Mouse (Mus musculus) mouse embryonic stem cell (cell line): ENCODE results near the gene Asphd1.

Source experiments
- in situ Hi-C, 2 experiments: fragments of 300-500 bp; cut with MboI; formaldehyde crosslinking; loops; 1 replicate in 1 of 2; 3 replicates in 1 of 2; pipeline ENCODE4 v1.14.3; 2019 to 2020; ENCODE audit warnings: low sequenced_read_pairs in 2 of 2, low pct_unique_long_range_greater_than_20kb in 1 of 2, mixed read lengths in 1 of 2; ENCODE audit not compliant: unreplicated experiment in 1 of 2

Gene Asphd1

GRCm38 (mm10) chr7:126949403-126949792 is at the start of gene Asphd1:
Gene Asphd1, minus strand, starts transcription at chr7:126949582.
- in situ Hi-C loops, result no loop called here

DNA sequence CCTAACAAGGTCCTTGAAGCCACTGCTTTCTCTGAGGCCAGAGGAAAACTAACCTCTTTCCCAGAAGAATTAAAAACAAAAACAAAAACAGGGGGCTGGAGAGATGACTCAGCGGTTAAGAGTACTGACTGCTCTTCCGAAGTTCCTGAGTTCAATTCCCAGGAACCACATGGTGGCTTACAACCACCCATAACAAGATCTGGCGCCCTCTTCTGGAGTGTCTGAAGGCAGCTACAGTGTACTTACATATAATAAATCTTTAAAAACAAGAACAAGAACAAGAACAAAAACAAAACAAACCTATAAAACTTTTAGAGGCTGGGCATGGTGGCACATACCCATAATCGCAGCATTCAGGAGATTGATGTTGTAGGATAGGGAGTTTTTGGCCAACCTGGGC is 47.1 kb upstream of the Asphd1 start:
- in situ Hi-C loops, result no loop called here

- in situ Hi-C loops, result no loop called here
These were observed 39.4 kb upstream of the Asphd1 start for GRCm38 (mm10) chr7:126988816-126989215.

DNA sequence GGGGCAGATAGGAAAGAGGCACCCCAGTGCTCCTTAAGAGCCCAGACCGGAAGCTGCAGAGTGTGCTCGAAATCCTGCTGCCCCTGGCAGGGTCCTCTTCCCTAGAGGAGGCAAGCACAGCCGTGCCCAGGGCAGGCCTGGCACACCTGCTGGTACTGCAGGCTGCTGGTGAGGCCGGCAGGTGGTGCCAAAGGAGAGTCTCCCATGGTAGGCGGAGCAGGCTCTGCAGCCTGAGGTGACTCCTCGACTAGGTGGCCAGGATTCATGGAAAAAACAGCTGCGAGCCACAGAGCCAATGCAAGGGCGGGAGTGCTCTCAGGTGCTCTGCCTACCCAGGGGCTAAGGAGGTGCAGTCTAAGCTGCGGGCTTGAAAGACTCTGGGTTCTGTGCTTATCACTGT is 36.9 kb upstream of the Asphd1 start:
- in situ Hi-C loops, result no loop called here

DNA sequence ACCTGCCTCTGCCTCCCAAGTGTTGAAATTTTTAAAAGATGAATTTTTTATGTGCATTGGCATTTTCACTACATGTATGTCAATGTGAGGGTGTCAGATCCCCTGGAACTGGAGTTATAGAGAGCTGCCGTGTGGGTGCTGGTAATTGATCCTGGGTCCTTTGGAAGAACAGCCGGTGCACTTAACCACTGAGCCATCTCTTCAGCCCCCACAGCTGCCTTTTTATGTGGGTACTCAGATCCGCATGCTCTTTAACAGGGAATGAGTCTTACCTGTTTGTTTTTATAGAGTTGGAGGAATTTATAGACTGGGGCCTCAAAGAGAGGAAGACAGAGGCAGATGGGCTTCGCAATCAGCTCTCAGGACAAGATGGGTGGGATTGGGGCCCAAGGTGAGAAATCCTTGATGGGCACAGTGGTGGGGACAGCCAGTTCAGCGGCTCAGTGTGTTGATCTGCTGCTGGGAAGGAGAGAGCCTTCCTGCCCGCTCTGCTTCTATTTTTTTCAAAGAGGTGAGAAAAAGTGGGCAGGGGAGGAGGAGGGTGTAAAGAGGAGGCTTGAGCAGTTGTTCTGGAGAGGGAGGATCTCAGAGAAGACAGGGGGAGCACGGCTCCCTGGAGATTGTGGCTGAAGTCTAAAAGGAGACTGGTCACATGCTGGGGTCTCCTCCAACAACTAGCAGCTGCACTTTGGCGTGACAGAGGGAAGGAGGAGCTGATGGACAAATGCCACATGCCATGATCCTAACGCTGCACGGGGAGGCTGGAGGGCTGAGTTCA is 35.5 kb upstream of the Asphd1 start:
- in situ Hi-C loops, result no loop called here

- in situ Hi-C loops, result no loop called here
These were observed 33.7 kb upstream of the Asphd1 start for GRCm38 (mm10) chr7:126983113-126983512.

DNA sequence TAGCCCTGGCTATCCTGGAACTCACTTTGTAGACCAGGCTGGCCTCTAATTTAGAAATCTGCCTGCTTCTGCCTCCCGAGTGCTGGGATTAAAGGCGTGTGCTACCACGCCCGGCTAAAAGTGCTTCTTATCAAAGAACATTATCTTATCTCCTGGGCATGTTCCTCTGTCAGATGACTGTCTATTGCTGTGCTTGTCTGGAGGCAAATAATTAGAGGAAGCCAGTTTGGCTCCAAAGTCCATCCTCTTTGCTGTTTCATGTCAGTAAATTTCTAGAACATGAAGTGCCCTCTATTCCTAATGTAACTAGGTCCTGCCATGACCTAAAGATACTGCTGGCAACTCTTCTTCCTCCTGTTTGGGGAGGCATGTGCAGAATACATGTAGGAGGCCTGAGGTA is 32.7 kb upstream of the Asphd1 start:
- in situ Hi-C loops, result no loop called here

DNA sequence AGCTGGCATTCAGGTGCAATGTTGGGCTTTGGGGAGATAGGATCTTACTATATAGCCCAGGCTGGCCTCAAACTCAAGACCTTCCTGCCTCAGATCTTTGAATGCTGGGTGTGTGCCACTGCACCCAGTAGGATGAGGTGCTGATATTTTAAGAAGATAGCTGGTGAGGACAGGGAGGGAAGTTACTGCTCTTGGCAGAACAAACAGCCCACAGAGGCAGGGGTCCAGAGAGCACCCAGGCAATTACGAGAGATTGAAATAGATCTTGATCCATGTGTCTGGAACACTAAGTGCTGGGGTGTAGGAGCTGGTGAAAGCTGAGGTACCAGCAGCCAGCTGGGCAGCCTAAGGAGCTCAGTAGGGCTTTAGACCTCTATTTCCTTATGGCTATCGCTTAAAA is 32.2 kb upstream of the Asphd1 start:
- in situ Hi-C loops, result no loop called here

DNA sequence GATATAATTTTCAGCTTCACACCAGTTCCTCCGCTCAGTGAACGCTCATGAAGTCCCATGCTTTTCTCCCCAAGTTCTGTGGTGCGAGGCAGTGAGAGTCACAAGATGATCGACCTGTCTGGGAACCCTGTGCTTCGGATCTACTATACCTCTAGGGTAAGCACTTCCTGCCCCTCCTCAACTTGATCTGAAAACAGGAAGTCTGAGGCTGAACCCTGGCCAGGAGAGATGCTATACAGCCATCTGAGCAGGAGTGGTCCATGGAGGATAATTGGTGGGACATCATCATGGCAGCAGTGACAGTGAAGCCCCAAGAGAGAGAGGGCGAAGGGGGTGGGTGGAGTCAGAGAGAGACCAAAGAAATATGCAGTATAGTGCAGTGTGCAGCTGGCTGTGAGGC is 29.5 kb upstream of the Asphd1 start:
- in situ Hi-C loops, result no loop called here

DNA sequence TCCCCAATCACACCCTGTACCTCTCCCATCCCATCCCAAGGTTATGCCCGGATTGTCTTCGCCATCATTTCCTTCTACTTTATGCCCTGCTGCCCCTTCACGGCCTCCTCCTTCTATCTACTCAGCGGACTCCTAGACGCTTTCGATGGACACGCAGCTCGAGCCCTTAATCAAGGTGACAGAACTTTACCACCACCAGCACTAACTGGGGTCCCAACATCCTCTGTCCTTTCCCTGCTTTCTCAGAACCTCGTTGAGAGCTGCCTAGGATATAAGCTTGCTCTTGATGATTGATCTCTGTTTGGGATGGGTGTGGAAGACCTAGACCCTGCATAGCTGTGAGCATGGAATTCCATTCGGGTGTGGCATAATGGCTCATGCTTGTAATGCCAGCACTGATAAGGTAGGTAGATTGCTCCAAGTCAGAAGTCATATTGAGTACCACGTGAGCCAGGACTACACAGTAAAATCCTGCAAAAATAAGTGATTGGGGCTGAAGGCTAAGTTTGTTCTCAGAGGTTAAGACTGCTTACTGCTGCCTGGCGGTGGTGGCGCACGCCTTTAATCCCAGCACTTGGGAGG is 27.6 kb upstream of the Asphd1 start:
- in situ Hi-C loops, result no loop called here

DNA sequence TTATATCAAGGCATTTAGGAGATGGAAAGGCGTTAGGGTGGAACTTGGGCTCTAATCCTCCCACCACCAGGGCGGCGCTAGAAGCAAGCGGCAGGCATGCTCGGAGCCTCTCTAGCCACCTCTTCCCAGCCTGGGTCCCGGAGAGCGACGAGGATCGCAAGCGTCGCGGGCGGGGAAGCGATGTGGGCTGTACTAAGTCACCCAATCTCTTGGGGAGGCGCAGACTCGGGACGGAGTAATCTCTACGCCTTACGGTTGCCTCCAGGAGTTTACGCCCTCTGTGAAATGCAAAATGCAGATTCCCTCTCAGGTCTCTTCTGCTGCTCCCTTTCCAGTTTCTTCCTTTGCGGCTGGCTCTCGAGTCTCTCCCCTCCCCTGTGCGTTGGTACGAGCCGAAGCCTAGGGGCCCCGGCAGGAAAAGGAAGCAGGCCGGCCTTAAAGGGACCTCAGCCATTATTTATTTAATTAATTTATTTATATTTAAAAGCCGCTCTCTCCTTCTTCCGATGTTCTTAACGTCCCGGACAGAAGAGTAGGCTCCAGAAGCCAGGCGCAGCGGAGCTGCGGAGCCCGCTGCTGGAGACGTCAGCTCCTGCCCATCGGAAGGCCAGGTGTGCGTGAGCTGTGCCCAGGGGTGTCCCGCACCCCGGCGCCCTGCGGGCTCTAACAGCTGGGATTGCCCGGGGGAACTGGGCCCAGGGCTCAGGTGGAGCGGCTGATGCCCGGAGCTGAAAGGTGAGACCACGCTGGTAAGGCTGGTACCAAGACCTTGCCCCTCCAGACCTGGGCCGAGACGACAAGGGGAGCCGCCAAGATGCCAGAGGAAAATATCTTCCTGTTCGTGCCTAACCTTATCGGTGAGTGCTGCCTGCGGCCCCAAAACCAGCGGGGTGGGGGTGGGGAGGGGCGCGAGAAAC is 26.8 kb upstream of the Asphd1 start, which contains the start of gene Cdiptos:
Gene Cdiptos (minus strand): TSS at position 149 of the 917 bp plus-strand sequence.
- in situ Hi-C loops, result no loop called here

GRCm38 (mm10) chr7:126975893-126975949 is 26.3 kb upstream of the Asphd1 start, which contains the start of gene Cdipt:
Gene Cdipt, plus strand, starts transcription at chr7:126975914.
- in situ Hi-C loops, result no loop called here

DNA sequence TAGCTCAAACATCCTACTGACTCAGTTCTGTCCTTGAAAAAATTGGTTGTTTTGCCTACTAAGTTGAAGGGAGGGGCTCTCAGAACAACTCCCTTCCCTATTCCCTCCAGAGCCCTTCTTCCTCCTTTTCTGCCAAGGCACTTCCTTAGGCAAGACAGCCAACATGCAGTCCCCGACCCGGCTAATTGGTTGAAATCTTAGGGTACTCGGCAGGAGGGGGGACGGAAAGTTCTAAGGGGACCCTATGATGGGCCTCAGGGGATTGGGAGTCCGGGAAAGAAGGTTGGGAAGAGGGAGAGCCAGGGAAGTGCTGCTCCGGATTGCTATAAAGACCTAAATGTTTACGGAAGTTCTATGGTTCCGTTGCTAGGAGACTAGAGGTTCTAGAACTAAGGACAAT is 26.1 kb upstream of the Asphd1 start:
- in situ Hi-C loops, result no loop called here

- in situ Hi-C loops, result loop anchor here in 1 of 2 experiments (25.0 kb wide), 1 partner anchor 130 kb away; the partner anchor contains the start of genes 4930451I11Rik and Doc2a
These were observed 18.0 kb upstream of the Asphd1 start for GRCm38 (mm10) chr7:126967361-126967760.

- in situ Hi-C loops, result loop anchor here in 1 of 2 experiments (25.0 kb wide), 1 partner anchor 128 kb away; the partner anchor contains the start of genes 4930451I11Rik and Doc2a
These were observed 16.2 kb upstream of the Asphd1 start for GRCm38 (mm10) chr7:126965568-126965967.

- in situ Hi-C loops, result loop anchor here in 1 of 2 experiments (25.0 kb wide), 1 partner anchor 126 kb away; the partner anchor contains the start of genes 4930451I11Rik and Doc2a
These were observed 14.3 kb upstream of the Asphd1 start for GRCm38 (mm10) chr7:126963548-126964286.

DNA sequence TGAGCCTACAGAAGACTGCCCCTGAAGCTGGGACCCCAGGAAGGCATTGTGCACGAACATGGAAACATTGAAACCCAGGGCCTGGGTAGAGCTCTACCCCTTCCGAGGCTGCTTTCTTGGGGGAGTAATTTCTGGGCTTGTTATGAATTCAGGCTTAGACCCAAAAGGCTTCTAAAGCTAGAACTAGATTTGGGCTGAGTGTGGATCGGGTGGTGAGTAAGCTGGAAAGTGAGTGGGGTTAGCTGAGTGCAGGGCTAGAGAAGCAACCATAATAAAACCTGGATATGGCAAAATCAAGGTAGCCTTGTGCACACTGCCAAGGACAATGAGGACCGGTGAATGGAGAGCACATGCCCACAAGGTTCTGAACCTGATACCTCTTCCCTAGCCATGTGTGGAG is 12.6 kb upstream of the Asphd1 start:
- in situ Hi-C loops, result loop anchor here in 1 of 2 experiments (25.0 kb wide), 1 partner anchor 125 kb away; the partner anchor contains the start of genes 4930451I11Rik and Doc2a

GRCm38 (mm10) chr7:126961095-126961494 is 11.7 kb upstream of the Asphd1 start:
- in situ Hi-C loops, result loop anchor here in 1 of 2 experiments (25.0 kb wide), 1 partner anchor 124 kb away; the partner anchor contains the start of genes 4930451I11Rik and Doc2a
